Mouse (Mus musculus) G1E (cell line): ENCODE data around the gene Syn3. TPM values are rescaled to one million over a fixed set of nuclear protein-coding genes. Genes with fewer than 3 reads are reported as not detected.

Experiments used
- ATAC-seq: 2 replicates; pipeline ENCODE4 v1.8.0; 2016; ENCODE audit warnings: mild to moderate bottlenecking; ENCODE audit not compliant: insufficient number of reproducible peaks, poor library complexity, low FRiP score, severe bottlenecking; ENCODE audit errors: extremely low read depth
- DNase-seq: peaks from one replicate; pipeline ENCODE4 v3.0.0; 2012; ENCODE audit warnings: low spot score
- H3K27me3 ChIP-seq: 2 replicates; pipeline ENCODE4 v1.6.1; 2012; ENCODE audit warnings: mild to moderate bottlenecking, low read length, inconsistent platforms; ENCODE audit not compliant: insufficient read depth
- H3K36me3 ChIP-seq: replicated peaks from 2 replicates; pipeline ENCODE3; 2012; ENCODE audit warnings: mild to moderate bottlenecking, inconsistent platforms
- H3K4me1 ChIP-seq: 2 replicates; pipeline ENCODE4 v1.6.1; 2012; ENCODE audit warnings: low read depth, low read length, inconsistent platforms, mixed read lengths; ENCODE audit not compliant: insufficient read depth
- H3K4me3 ChIP-seq: 2 replicates; pipeline ENCODE4 v1.5.1; 2012; ENCODE audit warnings: low read depth, mild to moderate bottlenecking, inconsistent platforms, low read length, moderate library complexity, mixed read lengths
- H3K9me3 ChIP-seq: replicated peaks from 2 replicates; pipeline ENCODE4 v1.6.1; 2012; ENCODE audit warnings: inconsistent platforms
- CTCF ChIP-seq: IDR thresholded peaks from 2 replicates; pipeline ENCODE4 v1.5.1; 2012; ENCODE audit warnings: low read depth, low read length, inconsistent platforms, mixed read lengths
- GATA1 ChIP-seq: IDR thresholded peaks from 2 replicates; pipeline ENCODE4 v1.6.1; 2012; ENCODE audit warnings: borderline replicate concordance, low read length, inconsistent platforms, mixed read lengths
- GATA2 ChIP-seq: IDR thresholded peaks from 2 replicates; pipeline ENCODE4 v1.6.1; 2012; ENCODE audit warnings: low read depth, low read length, inconsistent platforms, borderline replicate concordance
- POLR2AphosphoS5 ChIP-seq: IDR thresholded peaks from 2 replicates; pipeline ENCODE4 v1.6.1; 2012; ENCODE audit warnings: low read depth, low read length, inconsistent platforms; ENCODE audit not compliant: insufficient replicate concordance
- TAL1 ChIP-seq: conservative IDR thresholded peaks from 2 replicates; pipeline ENCODE4 v1.6.1; 2012; ENCODE audit warnings: low read depth, low read length, inconsistent platforms, mixed read lengths
- polyA plus RNA-seq: library from polyadenylated mRNA; stranded (reverse); fragments of >175 nt; gene quantifications from 2 replicates; pipeline ENCODE4 v1.2.3, GENCODE M21; 2012
- total RNA-seq, 2 experiments: library from RNA; stranded (forward) in 1 of 2; stranded (reverse) in 1 of 2; fragments of 200-1000 nt in 1 of 2; fragments of >200 nt in 1 of 2; fragmentation: Nextera tagmentation in 1 of 2; gene quantifications; 2 replicates each; pipeline ENCODE4 v1.2.3; 2014 to 2017

The Syn3 gene
- total and polyA plus RNA-seq, 3 experiments, result 0.44 TPM; not detected in 2

GRCm38 (mm10) chr10:86299795-86300194, 198.9 kb downstream of the Syn3 start:
- Histone ChIP-seq H3K36me3 (peaks cover 12% of the 10 kb centered on the region), H3K9me3 (peaks cover 8% of the 10 kb centered on the region), H3K4me1 (peaks cover 48% of the 10 kb centered on the region), H3K4me3 (peak overlapping the region; percentile 80; the same call in 1 of the 2 replicates), H3K27me3 (peaks cover 2% of the 10 kb centered on the region)
- no peak for DNase-seq
- ATAC-seq, result no peak
- TF ChIP-seq POLR2AphosphoS5, result no peak
- TF ChIP-seq GATA1, result no peak
- no peak for TF ChIP-seq GATA2
- TF ChIP-seq CTCF, result no peak
- TF ChIP-seq TAL1, result no peak

DNA sequence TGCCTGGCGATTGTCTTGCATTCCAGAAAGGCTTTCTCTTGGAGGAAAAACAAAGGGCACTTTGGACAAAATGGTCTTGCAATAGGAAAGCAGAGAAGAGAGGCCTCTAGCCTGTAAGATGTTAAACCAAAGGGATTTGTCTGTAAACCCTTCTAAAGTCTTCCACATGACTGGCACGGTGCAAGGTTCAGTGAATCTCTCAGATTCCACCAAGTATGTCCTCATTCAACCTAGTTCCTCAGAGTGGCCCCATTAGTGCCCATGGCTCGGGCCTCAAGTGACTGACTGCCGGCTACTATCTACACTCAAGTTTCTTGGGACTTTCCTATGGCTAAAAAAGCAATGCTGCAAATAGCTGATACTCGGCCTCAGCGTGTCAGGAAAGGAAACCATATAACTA, 200.4 kb downstream of the Syn3 start:
- TF ChIP-seq TAL1 (no peak), POLR2AphosphoS5 (no peak), CTCF (no peak), GATA1 (no peak), GATA2 (no peak)
- peaks cover 38% of the 10 kb centered on the region for H3K4me1 ChIP-seq
- H3K36me3 ChIP-seq, result no peaks in the 10 kb centered on the region
- H3K27me3 ChIP-seq, result peaks cover 5% of the 10 kb centered on the region
- ATAC-seq, result no peak
- peaks cover 8% of the 10 kb centered on the region for H3K9me3 ChIP-seq
- DNase-seq, result no peak
- H3K4me3 ChIP-seq, result no peak overlapping the region

- H3K27me3 ChIP-seq, result peaks cover 7% of the 10 kb centered on the region
- DNase-seq (no peak), ATAC-seq (no peak)
- H3K36me3 ChIP-seq, result no peaks in the 10 kb centered on the region
- TF ChIP-seq GATA2, result no peak
- no peak for TF ChIP-seq GATA1
- no peak for TF ChIP-seq CTCF
- no peak overlapping the region for H3K4me3 ChIP-seq
- peaks cover 32% of the 10 kb centered on the region for H3K4me1 ChIP-seq
- peaks cover 8% of the 10 kb centered on the region for H3K9me3 ChIP-seq
Measured at GRCm38 (mm10) chr10:86297307-86297706, 201.4 kb downstream of the Syn3 start.

DNA sequence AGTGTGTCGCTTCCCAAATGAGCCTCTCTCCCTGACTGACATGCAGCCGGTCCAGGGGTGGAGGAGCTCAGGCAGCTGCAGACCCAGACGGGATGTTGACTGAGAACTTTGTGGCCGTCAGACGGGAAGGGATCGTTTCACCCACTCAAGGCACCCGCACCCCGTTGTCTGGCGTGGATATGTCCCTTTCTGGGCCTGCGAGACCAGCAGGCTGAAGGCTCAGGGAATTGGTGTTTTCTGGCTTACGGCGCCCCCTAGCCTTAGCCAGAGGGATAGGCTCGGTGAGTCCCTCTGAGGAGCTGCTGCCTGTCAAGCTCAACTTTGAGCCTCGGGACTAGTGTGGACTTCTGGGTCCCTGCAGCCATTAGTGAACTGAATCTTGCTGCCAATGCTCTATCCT, 202.6 kb downstream of the Syn3 start:
- DNase-seq, result peak; percentile 63
- no peak for TF ChIP-seq GATA1
- no peak for TF ChIP-seq POLR2AphosphoS5
- TF ChIP-seq CTCF, result peak; percentile 50
- Histone ChIP-seq H3K27me3 (peaks cover 7% of the 10 kb centered on the region), H3K9me3 (peaks cover 8% of the 10 kb centered on the region), H3K4me3 (no peak overlapping the region), H3K4me1 (peaks cover 24% of the 10 kb centered on the region), H3K36me3 (no peaks in the 10 kb centered on the region)
- ATAC-seq, result peak; percentile 40; the same call in 1 of the 2 replicates

DNA sequence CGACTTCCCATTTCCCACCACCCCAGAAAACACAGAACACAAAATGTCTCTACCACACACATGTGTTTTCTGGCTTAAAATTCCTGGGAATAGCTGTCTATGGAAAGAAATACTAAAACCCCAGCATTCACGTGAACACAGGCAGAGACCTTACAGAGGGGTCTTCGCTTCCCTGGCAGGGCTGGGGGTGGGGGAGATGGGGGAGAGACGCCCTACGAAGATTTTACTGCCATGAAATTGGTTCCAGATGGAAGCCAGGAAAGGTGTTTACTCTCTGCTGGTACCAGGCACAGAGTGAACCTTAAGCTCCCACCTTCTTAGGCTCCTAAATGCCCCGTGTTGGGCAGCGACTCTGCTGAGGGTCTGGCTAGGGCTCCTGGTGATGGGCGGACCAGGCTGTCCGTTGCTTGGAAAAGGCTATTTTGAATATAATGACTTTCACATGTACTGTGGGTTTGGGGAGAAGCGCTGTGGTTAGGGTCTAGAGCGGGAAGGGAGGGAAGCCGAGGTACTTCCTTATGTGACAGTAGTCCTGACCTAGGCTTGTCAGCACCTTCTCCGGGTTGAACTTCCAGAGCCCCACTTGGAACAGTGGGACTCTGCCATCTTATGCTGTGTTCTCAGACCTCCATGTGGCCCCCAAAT, 203.1 kb downstream of the Syn3 start:
- peaks cover 7% of the 10 kb centered on the region for H3K9me3 ChIP-seq
- TF ChIP-seq CTCF, result no peak
- H3K27me3 ChIP-seq, result peaks cover 7% of the 10 kb centered on the region
- peaks cover 22% of the 10 kb centered on the region for H3K4me1 ChIP-seq
- H3K4me3 ChIP-seq, result no peak overlapping the region
- ATAC-seq (no peak), DNase-seq (no peak)
- H3K36me3 ChIP-seq, result no peaks in the 10 kb centered on the region

DNA sequence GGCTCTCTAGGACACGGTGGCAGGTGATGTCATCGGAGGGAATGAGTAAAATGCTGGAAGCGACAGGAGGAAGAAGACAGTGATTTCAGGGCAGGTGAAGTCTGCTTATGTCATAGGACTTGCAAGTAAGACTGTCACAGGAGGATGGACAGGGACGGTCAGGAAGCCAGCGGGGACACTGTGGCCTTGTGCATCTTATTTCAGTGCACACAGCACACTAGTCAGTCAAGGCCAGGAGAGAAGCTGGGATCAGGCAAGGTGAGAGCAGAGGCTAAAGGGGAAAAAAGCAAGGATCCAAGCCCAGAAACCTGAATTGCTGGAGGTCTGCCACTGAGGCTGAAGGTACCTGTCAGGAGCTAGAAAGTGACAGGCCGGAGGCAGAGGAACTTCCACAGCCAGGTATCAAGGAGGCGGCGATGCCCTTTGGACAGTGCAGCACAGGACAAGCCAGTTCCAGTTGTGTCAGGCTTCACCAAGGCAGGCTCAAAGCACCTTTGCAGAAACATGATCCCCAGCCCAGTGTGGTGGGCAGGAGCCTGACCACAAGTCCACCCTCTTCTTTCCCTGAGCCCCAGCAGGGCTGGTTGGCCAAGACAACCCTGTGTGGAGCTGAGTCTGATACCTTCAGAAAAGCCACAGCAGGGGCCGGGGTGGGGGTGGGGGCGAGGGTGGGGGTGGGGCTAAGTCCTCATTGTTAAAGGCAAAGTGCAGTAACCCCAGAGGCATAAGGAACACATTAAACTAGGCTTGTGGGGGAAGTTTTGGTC, 203.9 kb downstream of the Syn3 start:
- Histone ChIP-seq H3K4me3 (no peak overlapping the region), H3K36me3 (no peaks in the 10 kb centered on the region), H3K27me3 (peaks cover 7% of the 10 kb centered on the region), H3K9me3 (peaks cover 5% of the 10 kb centered on the region; the same call in 1 of the 2 replicates), H3K4me1 (peaks cover 16% of the 10 kb centered on the region)
- TF ChIP-seq POLR2AphosphoS5, result no peak
- no peak for TF ChIP-seq GATA2
- TF ChIP-seq CTCF, result no peak
- TF ChIP-seq GATA1, result no peak
- no peak for ATAC-seq
- DNase-seq, result no peak

GRCm38 (mm10) chr10:86293880-86294279, 204.8 kb downstream of the Syn3 start:
- Histone ChIP-seq H3K4me1 (peaks cover 15% of the 10 kb centered on the region), H3K27me3 (peaks cover 7% of the 10 kb centered on the region), H3K4me3 (no peak overlapping the region), H3K36me3 (no peaks in the 10 kb centered on the region), H3K9me3 (peaks cover 5% of the 10 kb centered on the region; the same call in 1 of the 2 replicates)
- no peak for TF ChIP-seq GATA2
- TF ChIP-seq TAL1, result no peak
- DNase-seq, result no peak
- ATAC-seq, result no peak
